Mouse (Mus musculus) lung, postnatal 0 days (tissue): ENCODE measurements around the gene Rabepk. TPM values are rescaled to one million over a fixed set of nuclear protein-coding genes. Genes with fewer than 3 reads are reported as not detected.

Experiments
- ATAC-seq: fragments of 200-750 bp; cut with Nextera tagmentation; 2 replicates; pipeline ENCODE4 v1.8.0; 2017; ENCODE audit warnings: moderate library complexity
- DNase-seq: peaks from one replicate; pipeline ENCODE4 v3.0.0-alpha.2; 2016; ENCODE audit warnings: low spot score
- H3K27ac ChIP-seq: fragments of 300-500 bp; sonication (generic); 2 replicates; pipeline ENCODE4 v1.5.1; 2014; ENCODE audit warnings: antibody characterized with exemption, mild to moderate bottlenecking, low read length, mixed read lengths
- H3K27me3 ChIP-seq: fragments of 300-500 bp; sonication (generic); replicated peaks from 2 replicates; pipeline ENCODE4 v1.6.1; 2014; ENCODE audit warnings: low read length, mixed read lengths; ENCODE audit not compliant: insufficient read depth
- H3K36me3 ChIP-seq: fragments of 300-500 bp; sonication (generic); 2 replicates; pipeline ENCODE4 v1.6.1; 2014; ENCODE audit warnings: low read length, mixed read lengths; ENCODE audit not compliant: insufficient read depth
- H3K4me1 ChIP-seq: fragments of 300-500 bp; sonication (generic); 2 replicates; pipeline ENCODE4 v1.6.1; 2014; ENCODE audit warnings: antibody characterized with exemption, low read depth, low read length, mixed read lengths; ENCODE audit not compliant: insufficient read depth
- H3K4me2 ChIP-seq: fragments of 300-500 bp; sonication (generic); replicated peaks from 2 replicates; pipeline ENCODE4 v1.6.1; 2014; ENCODE audit warnings: low read depth, mild to moderate bottlenecking, low read length, moderate library complexity, mixed read lengths
- H3K4me3 ChIP-seq: fragments of 300-500 bp; sonication (generic); 2 replicates; pipeline ENCODE4 v1.5.1; 2014; ENCODE audit warnings: low read depth, low read length
- H3K9ac ChIP-seq: fragments of 300-500 bp; sonication (generic); replicated peaks from 2 replicates; pipeline ENCODE4 v1.6.1; 2014; ENCODE audit warnings: low read depth, mild to moderate bottlenecking
- H3K9me3 ChIP-seq: fragments of 300-500 bp; sonication (generic); 2 replicates; pipeline ENCODE4 v1.6.1; 2016; ENCODE audit warnings: low read length, mixed read lengths
- CTCF ChIP-seq: IDR thresholded peaks from 2 replicates; pipeline ENCODE4 v1.5.1; 2016; ENCODE audit warnings: antibody characterized with exemption, mild to moderate bottlenecking
- EP300 ChIP-seq: IDR thresholded peaks from 2 replicates; pipeline ENCODE4 v1.6.1; 2016; ENCODE audit warnings: antibody characterized with exemption, mild to moderate bottlenecking, control low read depth
- WGBS: fragments of 180-500 bp; shearing (Covaris S2); extraction: QIAGEN DNeasy Blood & Tissue Kit; methylation state at CpG from one replicate; pipeline ENCODE4 v1.1.7; 2014; 5-methylcytosine and 5-hydroxymethylcytosine counted together
- polyA plus RNA-seq: library from polyadenylated mRNA; unstranded; fragments of >200 nt; fragmentation: Nextera tagmentation; extraction: Ambion mirVana; gene quantifications from 2 replicates; pipeline ENCODE4 v1.2.1, GENCODE M21; 2015

Rabepk gene
- polyA plus RNA-seq, 1 experiment from 2014 or later: 18.5 TPM

GRCm38 (mm10) chr2:34757341-34757740 lies 42.4 kb downstream of the Rabepk start:
- H3K4me2 ChIP-seq: no peak overlapping the region
- H3K4me1 ChIP-seq: no peaks in the 10 kb centered on the region; the same call in 1 of the 2 replicates
- no peak overlapping the region for H3K27ac ChIP-seq
- H3K36me3 ChIP-seq: no peaks in the 10 kb centered on the region
- DNase-seq (no peak), ATAC-seq (no peak)
- TF ChIP-seq CTCF (no peak), EP300 (no peak)
- WGBS: 63% methylated on average over 1 of the region's 1 CpGs
- H3K4me3 ChIP-seq: no peak overlapping the region
- no peak overlapping the region for H3K9ac ChIP-seq
- H3K27me3 ChIP-seq: no peaks in the 10 kb centered on the region
- no peaks in the 10 kb centered on the region for H3K9me3 ChIP-seq

DNA sequence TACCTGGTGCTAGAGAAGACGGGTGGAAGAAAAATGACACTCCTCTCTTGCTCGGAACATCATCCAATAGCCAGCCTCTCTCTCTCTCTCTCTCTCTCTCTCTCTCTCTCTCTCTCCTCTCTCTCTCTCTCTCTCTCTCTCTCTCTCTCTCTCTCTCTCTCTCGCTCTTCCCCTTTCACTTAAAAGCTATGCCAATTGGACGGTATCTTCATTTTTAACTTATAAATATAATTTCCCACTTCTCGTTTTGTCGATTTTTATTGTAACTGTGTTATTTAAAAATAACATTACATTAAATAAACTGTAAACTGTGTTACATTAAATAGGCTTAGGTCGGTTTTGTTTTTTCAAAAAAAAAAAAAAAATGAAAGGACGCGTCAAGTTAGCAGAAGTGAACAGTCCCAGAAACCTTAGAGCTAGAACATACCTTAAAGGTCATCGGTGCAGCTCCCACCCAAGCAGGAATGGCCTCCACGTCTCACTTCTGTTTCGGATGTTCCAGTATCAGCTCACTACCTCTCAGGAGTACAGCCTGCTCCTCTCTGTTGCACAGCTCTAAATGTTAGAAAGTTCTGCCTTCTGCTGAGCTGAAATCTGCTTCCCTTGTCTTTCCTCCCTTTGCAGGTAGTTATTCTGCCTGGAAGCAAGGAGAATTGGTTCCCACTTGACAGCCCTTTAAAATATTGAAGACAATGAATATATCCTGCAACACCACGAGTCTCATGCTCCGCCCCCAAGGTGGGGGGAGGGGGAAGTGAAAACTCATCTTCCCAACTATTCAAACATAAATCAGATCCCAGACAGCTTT lies 45.0 kb downstream of the Rabepk start, which contains the start of gene Gapvd1:
TSS of gene Gapvd1 (minus strand) at position 682 of the 808 bp plus-strand sequence.
- Histone ChIP-seq H3K4me3 (peak within 1 kb of the TSS; percentile 92), H3K4me1 (no peaks in the 10 kb centered on the region; the same call in 1 of the 2 replicates), H3K36me3 (no peaks in the 10 kb centered on the region), H3K9ac (peak within 1 kb of the TSS; percentile 86), H3K27me3 (no peaks in the 10 kb centered on the region), H3K27ac (peak within 1 kb of the TSS; percentile 94), H3K4me2 (peak within 1 kb of the TSS; percentile 75), H3K9me3 (no peaks in the 10 kb centered on the region)
- ATAC-seq (no peak), DNase-seq (peak; percentile 18)
- TF ChIP-seq CTCF: no peak
- no peak for TF ChIP-seq EP300
- under 1% methylated on average over 14 of the region's 14 CpGs for WGBS

DNA sequence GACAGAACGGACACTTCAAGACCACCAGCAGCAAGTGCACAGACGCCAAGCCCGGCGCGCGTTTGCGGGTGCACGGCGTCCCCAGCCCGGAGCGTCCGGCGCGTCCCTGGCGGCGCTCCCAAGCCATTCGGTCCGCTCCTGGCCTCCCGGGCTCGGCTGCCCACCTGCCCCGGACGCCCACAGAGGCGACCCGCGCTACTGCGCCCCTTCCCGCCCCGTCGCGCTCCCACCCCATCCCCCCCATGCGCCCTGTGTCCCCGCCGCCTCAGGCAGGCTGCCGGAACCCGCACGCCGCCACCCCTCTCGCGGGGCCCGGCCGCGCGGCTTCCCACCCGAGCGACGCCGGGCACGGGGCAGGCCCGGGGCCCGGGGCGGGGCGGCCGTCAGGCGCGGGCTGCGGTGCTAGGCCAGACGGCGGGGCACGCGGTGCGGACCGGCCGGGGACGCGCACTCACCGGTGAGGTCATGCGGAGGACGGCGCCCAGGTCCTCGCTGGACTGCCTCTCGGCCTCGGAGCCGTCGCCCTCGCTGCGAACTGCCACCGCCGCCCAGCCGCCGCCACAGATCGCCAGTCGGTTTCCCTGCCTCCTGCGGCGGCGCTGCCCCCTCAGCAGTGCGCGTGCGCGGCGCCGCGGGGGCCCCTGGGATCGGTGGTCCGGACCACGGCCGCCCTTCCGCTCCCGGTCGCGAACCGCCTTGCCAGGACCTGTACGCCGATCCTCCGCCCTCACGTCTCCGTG lies 45.7 kb downstream of the Rabepk start:
- H3K36me3 ChIP-seq: no peaks in the 10 kb centered on the region
- TF ChIP-seq CTCF (peak; percentile 46), EP300 (no peak)
- H3K4me3 ChIP-seq: peak overlapping the region; percentile 92
- H3K9me3 ChIP-seq: no peaks in the 10 kb centered on the region
- H3K27ac ChIP-seq: peak overlapping the region; percentile 94
- H3K4me2 ChIP-seq: peak overlapping the region; percentile 75
- H3K27me3 ChIP-seq: no peaks in the 10 kb centered on the region
- peak; percentile 94 for DNase-seq
- H3K9ac ChIP-seq: peak overlapping the region; percentile 86
- under 1% methylated on average over 60 of the region's 106 CpGs for WGBS
- peak; percentile 97 for ATAC-seq
- no peaks in the 10 kb centered on the region; the same call in 1 of the 2 replicates for H3K4me1 ChIP-seq

- ATAC-seq: no peak
- Histone ChIP-seq H3K4me2 (no peak overlapping the region), H3K4me3 (no peak overlapping the region), H3K4me1 (no peaks in the 10 kb centered on the region; the same call in 1 of the 2 replicates), H3K9ac (no peak overlapping the region), H3K36me3 (no peaks in the 10 kb centered on the region), H3K27ac (no peak overlapping the region), H3K9me3 (no peaks in the 10 kb centered on the region), H3K27me3 (no peaks in the 10 kb centered on the region)
- no peak for DNase-seq
- TF ChIP-seq CTCF: no peak
- no peak for TF ChIP-seq EP300
- WGBS: 44% methylated on average over 2 of the region's 2 CpGs
Observed at GRCm38 (mm10) chr2:34750245-34750644, 49.5 kb downstream of the Rabepk start.

- ATAC-seq: no peak
- Histone ChIP-seq H3K4me3 (no peak overlapping the region), H3K27ac (no peak overlapping the region), H3K4me2 (no peak overlapping the region), H3K27me3 (no peaks in the 10 kb centered on the region), H3K36me3 (no peaks in the 10 kb centered on the region), H3K9ac (no peak overlapping the region), H3K4me1 (no peaks in the 10 kb centered on the region; the same call in 1 of the 2 replicates), H3K9me3 (no peaks in the 10 kb centered on the region)
- WGBS: 82% methylated on average over 4 of the region's 4 CpGs
- no peak for TF ChIP-seq EP300
- TF ChIP-seq CTCF: no peak
- DNase-seq: no peak
Observed at GRCm38 (mm10) chr2:34748479-34748878, 51.2 kb downstream of the Rabepk start.

DNA sequence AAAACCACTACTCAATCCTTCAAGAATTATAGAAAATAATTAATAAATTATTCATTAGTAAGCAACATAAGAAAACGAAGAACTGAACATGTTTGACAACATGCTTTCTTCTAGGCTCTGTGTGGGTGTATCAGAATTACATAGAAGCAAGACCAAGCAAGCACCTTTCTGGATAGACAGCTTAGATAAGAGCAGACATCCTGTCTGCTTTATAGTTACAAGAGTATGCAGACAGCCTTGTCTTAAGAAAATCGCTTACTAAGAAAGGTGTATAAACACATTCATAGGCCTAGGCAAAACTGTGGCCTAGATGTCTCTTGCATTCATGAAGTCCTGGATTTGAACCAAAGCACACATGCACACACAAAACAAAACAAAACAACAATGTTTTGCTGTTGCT lies 54.0 kb downstream of the Rabepk start:
- no peaks in the 10 kb centered on the region for H3K27me3 ChIP-seq

More for the DNA sequence above, 54.0 kb downstream of the Rabepk start:
- Histone ChIP-seq H3K27ac (no peak overlapping the region), H3K4me3 (no peak overlapping the region), H3K4me2 (no peak overlapping the region), H3K9ac (no peak overlapping the region), H3K36me3 (no peaks in the 10 kb centered on the region), H3K4me1 (peaks cover 5% of the 10 kb centered on the region; the same call in 1 of the 2 replicates), H3K9me3 (no peaks in the 10 kb centered on the region)
- 85% methylated on average over 2 of the region's 2 CpGs for WGBS
- ATAC-seq: no peak
- no peak for DNase-seq
- TF ChIP-seq CTCF (no peak), EP300 (no peak)
